Mouse (Mus musculus): ENCODE results near the gene Snrnp35. TPM values are rescaled to one million over a fixed set of nuclear protein-coding genes. Genes with fewer than 3 reads are reported as not detected.

Gene Snrnp35
- 5.9 and 6.5 TPM in 2 replicates for polyA plus RNA-seq (2015; fragmentation: Nextera tagmentation; extraction: Ambion mirVana)

GRCm38 (mm10) chr5:124482966-124483654, at the start of gene Snrnp35:
TSS of gene Snrnp35 (plus strand) at chr5:124483134.
- peak; percentile 88 for ATAC-seq
- H3K4me2 ChIP-seq (ENCODE audit: low read depth, low read length): peak within 1 kb of the TSS; percentile 74
- H3K9ac ChIP-seq (replicated peaks): peak within 1 kb of the TSS; percentile 69
- H3K4me1 ChIP-seq (ENCODE audit: insufficient read depth): peaks cover 25% of the 10 kb centered on the region
- H3K36me3 ChIP-seq (replicated peaks; ENCODE audit: insufficient read depth, low read length): no peaks in the 10 kb centered on the region
- H3K4me3 ChIP-seq (ENCODE audit: low read depth, low read length): peak within 1 kb of the TSS; percentile 72
- no peaks in the 10 kb centered on the region for H3K9me3 ChIP-seq (ENCODE audit: low read length)
- DNase-seq: peak; percentile 93
- peak within 1 kb of the TSS; percentile 98 for H3K27ac ChIP-seq (ENCODE audit: low read depth)
- TF ChIP-seq CTCF (IDR thresholded peaks at IDR 0.05; ENCODE audit: low read depth) (peak; percentile 18; the same call in 1 of the 2 replicates), EP300 (IDR thresholded peaks at IDR 0.05; ENCODE audit: low read depth) (peak; percentile 81)
- no peaks in the 10 kb centered on the region for H3K27me3 ChIP-seq (ENCODE audit: insufficient read depth, low read length)
- 0% methylated on average over 48 of the region's 48 CpGs for WGBS (ENCODE audit: insufficient replicate concordance)

DNA sequence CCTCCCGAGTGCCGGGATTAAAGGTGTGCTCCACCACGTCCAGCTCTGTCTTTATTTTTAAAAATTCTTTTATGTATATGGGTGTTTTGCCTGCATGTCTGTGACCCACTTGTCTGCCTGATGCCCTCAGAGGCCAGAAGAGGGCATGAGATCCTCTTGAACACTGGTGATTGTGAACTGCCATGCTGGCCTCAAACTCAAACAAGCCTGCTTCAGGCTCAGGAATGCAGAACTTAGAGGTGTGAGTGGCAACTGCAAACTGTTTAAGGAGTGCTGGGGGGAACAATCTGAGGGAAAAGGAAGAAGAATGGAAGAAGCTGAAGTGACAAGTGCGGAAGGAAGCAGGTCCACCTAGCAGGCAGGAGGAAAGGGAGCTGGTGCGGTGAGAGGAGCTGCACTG, 44.7 kb upstream of the Snrnp35 start:
- H3K27ac ChIP-seq (ENCODE audit: low read depth): peak overlapping the region; percentile 56
- H3K9me3 ChIP-seq (ENCODE audit: low read length): no peaks in the 10 kb centered on the region
- H3K4me1 ChIP-seq (ENCODE audit: insufficient read depth): peaks cover 23% of the 10 kb centered on the region
- no peak overlapping the region for H3K4me3 ChIP-seq (ENCODE audit: low read depth, low read length)
- no peaks in the 10 kb centered on the region for H3K36me3 ChIP-seq (replicated peaks; ENCODE audit: insufficient read depth, low read length)
- H3K27me3 ChIP-seq (ENCODE audit: insufficient read depth, low read length): no peaks in the 10 kb centered on the region
- peak; percentile 71 for TF ChIP-seq CTCF (IDR thresholded peaks at IDR 0.05; ENCODE audit: low read depth)
- TF ChIP-seq EP300 (IDR thresholded peaks at IDR 0.05; ENCODE audit: low read depth): no peak
- no peak for ATAC-seq
- DNase-seq: peak; percentile 43
- H3K4me2 ChIP-seq (ENCODE audit: low read depth, low read length): peak overlapping the region; percentile 90; the same call in 1 of the 2 replicates
- H3K9ac ChIP-seq (replicated peaks): no peak overlapping the region; the same call in 1 of the 2 replicates
- WGBS (ENCODE audit: insufficient replicate concordance): 58% methylated on average over 5 of the region's 5 CpGs

- 57% methylated on average over 5 of the region's 5 CpGs for WGBS (ENCODE audit: insufficient replicate concordance)
- TF ChIP-seq EP300 (IDR thresholded peaks at IDR 0.05; ENCODE audit: low read depth) (no peak), CTCF (IDR thresholded peaks at IDR 0.05; ENCODE audit: low read depth) (no peak)
- H3K9ac ChIP-seq (replicated peaks): peak overlapping the region; percentile 35
- H3K4me2 ChIP-seq (ENCODE audit: low read depth, low read length): peak overlapping the region; percentile 90
- H3K9me3 ChIP-seq (ENCODE audit: low read length): no peaks in the 10 kb centered on the region
- peak overlapping the region; percentile 78 for H3K27ac ChIP-seq (ENCODE audit: low read depth)
- ATAC-seq: no peak
- no peaks in the 10 kb centered on the region for H3K27me3 ChIP-seq (ENCODE audit: insufficient read depth, low read length)
- H3K36me3 ChIP-seq (replicated peaks; ENCODE audit: insufficient read depth, low read length): no peaks in the 10 kb centered on the region
- peaks cover 24% of the 10 kb centered on the region for H3K4me1 ChIP-seq (ENCODE audit: insufficient read depth)
- no peak for DNase-seq
- peak overlapping the region; percentile 76 for H3K4me3 ChIP-seq (ENCODE audit: low read depth, low read length)
These were observed 44.2 kb upstream of the Snrnp35 start for GRCm38 (mm10) chr5:124438746-124439145.

DNA sequence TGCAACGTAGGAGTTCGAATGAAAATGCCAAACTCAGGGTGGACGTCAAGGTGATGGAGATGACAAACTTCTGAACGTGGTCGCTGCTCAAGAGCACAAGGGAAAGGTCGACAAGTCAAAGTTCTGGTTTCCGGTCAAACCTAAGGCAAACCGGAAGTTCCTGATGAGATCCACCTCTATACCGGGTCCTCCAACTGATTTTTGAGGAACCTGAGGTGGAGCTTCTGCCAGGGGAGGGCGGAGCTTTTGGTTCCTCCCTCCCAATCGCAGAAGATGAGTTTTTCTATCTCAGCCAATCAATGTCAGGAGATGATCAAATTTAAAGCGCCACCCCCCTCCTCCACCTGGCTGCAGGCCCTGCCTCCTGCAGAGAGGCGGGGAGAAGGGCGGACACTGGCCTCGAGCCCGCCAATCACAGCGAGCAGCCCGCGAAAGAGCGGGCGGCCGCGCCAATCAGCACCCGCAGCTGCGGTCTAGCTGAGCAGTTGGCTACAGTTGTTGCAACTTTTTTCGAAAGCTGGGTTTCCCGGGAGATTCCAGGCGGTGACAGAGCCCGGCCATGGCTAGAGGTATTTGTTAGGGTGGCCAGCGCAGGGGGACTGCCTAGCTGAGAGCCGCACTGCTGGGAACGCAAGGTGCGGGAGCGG, 43.4 kb upstream of the Snrnp35 start, which contains the start of gene Kmt5a:
TSS of gene Kmt5a (plus strand) at position 484 of the 647 bp plus-strand sequence.
- no peaks in the 10 kb centered on the region for H3K27me3 ChIP-seq (ENCODE audit: insufficient read depth, low read length)
- H3K4me2 ChIP-seq (ENCODE audit: low read depth, low read length): peak within 1 kb of the TSS; percentile 90
- peaks cover 32% of the 10 kb centered on the region for H3K4me1 ChIP-seq (ENCODE audit: insufficient read depth)
- peak within 1 kb of the TSS; percentile 76 for H3K4me3 ChIP-seq (ENCODE audit: low read depth, low read length)
- peak; percentile 69; the same call in 1 of the 2 replicates for TF ChIP-seq EP300 (IDR thresholded peaks at IDR 0.05; ENCODE audit: low read depth)
- peak; percentile 25; the same call in 1 of the 2 replicates for TF ChIP-seq CTCF (IDR thresholded peaks at IDR 0.05; ENCODE audit: low read depth)
- H3K36me3 ChIP-seq (replicated peaks; ENCODE audit: insufficient read depth, low read length): no peaks in the 10 kb centered on the region
- H3K27ac ChIP-seq (ENCODE audit: low read depth): peak within 1 kb of the TSS; percentile 86
- H3K9me3 ChIP-seq (ENCODE audit: low read length): no peaks in the 10 kb centered on the region
- peak within 1 kb of the TSS; percentile 87 for H3K9ac ChIP-seq (replicated peaks)
- ATAC-seq (peak; percentile 98), DNase-seq (peak; percentile 97)
- WGBS (ENCODE audit: insufficient replicate concordance): under 1% methylated on average over 34 of the region's 34 CpGs

DNA sequence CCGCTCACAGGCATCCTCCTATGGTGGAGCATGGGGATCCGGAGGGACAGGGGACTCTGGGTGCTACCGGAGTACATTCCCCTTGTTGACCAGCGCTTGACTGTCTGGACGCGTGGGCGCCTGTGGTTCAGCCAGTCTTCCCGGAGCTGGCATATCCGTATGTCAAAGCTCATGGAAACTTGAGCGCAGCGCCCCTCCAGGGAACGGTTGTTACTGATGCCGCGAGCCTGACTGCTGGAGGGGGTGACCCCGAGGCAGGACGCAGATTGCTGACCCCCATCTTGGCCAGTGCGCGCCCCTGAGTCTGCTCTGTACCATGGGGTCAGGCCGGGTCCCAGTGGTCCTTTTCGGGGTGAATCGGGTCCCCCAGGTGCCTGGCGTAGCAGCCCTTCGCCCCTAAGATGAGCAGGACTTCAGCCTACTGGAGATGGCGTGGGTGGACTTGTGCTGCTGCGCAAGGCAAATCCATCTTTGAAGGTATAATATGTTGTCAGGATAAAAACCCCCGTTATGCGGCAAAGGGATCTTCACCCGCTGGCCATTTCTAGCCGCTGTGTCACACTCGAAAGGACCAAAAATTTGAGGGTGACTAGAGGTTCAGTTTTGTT, 42.7 kb upstream of the Snrnp35 start:
- 0 out of 2 replicates have a peak, but pooled peaks have one; percentile 1 for TF ChIP-seq EP300 (IDR thresholded peaks at IDR 0.05; ENCODE audit: low read depth)
- peak; percentile 64 for TF ChIP-seq CTCF (IDR thresholded peaks at IDR 0.05; ENCODE audit: low read depth)
- 1% methylated on average over 30 of the region's 30 CpGs for WGBS (ENCODE audit: insufficient replicate concordance)
- Histone ChIP-seq H3K27me3 (ENCODE audit: insufficient read depth, low read length) (no peaks in the 10 kb centered on the region), H3K27ac (ENCODE audit: low read depth) (peak overlapping the region; percentile 86), H3K4me2 (ENCODE audit: low read depth, low read length) (peak overlapping the region; percentile 90), H3K9ac (replicated peaks) (peak overlapping the region; percentile 87), H3K36me3 (replicated peaks; ENCODE audit: insufficient read depth, low read length) (no peaks in the 10 kb centered on the region), H3K9me3 (ENCODE audit: low read length) (no peaks in the 10 kb centered on the region), H3K4me1 (ENCODE audit: insufficient read depth) (peaks cover 38% of the 10 kb centered on the region), H3K4me3 (ENCODE audit: low read depth, low read length) (peak overlapping the region; percentile 76)
- DNase-seq (peak; percentile 76), ATAC-seq (peak; percentile 59)

DNA sequence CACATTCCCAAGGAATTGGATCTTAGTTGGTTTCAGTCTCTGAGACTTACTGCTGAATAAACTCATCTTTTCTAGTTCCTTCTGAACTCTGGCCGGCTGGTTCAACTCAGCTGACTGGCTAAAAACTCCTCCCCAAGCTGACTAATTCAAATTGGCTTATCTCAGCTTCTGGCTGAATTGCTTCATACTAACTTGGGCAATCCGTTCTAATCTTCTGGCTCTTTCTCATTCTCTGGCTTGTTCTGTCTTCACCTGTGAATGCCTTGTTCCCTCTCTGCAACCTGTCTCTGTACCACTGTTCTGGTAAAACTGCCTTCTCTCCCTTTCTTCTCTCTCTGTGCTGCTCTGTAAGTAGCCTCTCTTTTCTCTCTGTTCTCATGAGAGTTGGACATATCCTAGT, 40.3 kb upstream of the Snrnp35 start:
- H3K27me3 ChIP-seq (ENCODE audit: insufficient read depth, low read length): no peaks in the 10 kb centered on the region
- ATAC-seq: no peak
- peaks cover 9% of the 10 kb centered on the region for H3K36me3 ChIP-seq (replicated peaks; ENCODE audit: insufficient read depth, low read length)
- TF ChIP-seq EP300 (IDR thresholded peaks at IDR 0.05; ENCODE audit: low read depth): no peak
- no peak for TF ChIP-seq CTCF (IDR thresholded peaks at IDR 0.05; ENCODE audit: low read depth)
- peak overlapping the region; percentile 17 for H3K27ac ChIP-seq (ENCODE audit: low read depth)
- H3K9ac ChIP-seq (replicated peaks): no peak overlapping the region
- 43% methylated on average over 2 of the region's 2 CpGs for WGBS (ENCODE audit: insufficient replicate concordance)
- H3K4me2 ChIP-seq (ENCODE audit: low read depth, low read length): peak overlapping the region; percentile 90
- no peak for DNase-seq
- H3K4me1 ChIP-seq (ENCODE audit: insufficient read depth): peaks cover 52% of the 10 kb centered on the region
- peak overlapping the region; percentile 30; the same call in 1 of the 2 replicates for H3K4me3 ChIP-seq (ENCODE audit: low read depth, low read length)
- H3K9me3 ChIP-seq (ENCODE audit: low read length): no peaks in the 10 kb centered on the region

Data from liver, postnatal 0 days (tissue).